Mouse (Mus musculus): Measurements from ENCODE around the gene Prl. TPM values are rescaled to one million over a fixed set of nuclear protein-coding genes. Genes with fewer than 3 reads are reported as not detected.

Gene Prl
- polyA plus RNA-seq, 1 experiment from 2014 or later, result not detected

Other genes starting within 250 kb of the Prl start
- not detected in 2 replicates for gene Prl3d1, start 36.6 kb downstream of the Prl start, polyA plus RNA-seq (2016; fragmentation: Nextera tagmentation; extraction: Ambion mirVana)
- gene Prl3d2, start 64.1 kb downstream of the Prl start, polyA plus RNA-seq (2016; fragmentation: Nextera tagmentation; extraction: Ambion mirVana), result not detected in 2 replicates
- not detected in 2 replicates for gene Prl3d3, start 99.2 kb downstream of the Prl start, polyA plus RNA-seq (2016; fragmentation: Nextera tagmentation; extraction: Ambion mirVana)
- gene Prl3c1, start 139.1 kb downstream of the Prl start, polyA plus RNA-seq (2016; fragmentation: Nextera tagmentation; extraction: Ambion mirVana), result not detected in 2 replicates
- not detected in 2 replicates for gene Prl3b1, start 184.3 kb downstream of the Prl start, polyA plus RNA-seq (2016; fragmentation: Nextera tagmentation; extraction: Ambion mirVana)
- gene Prl3a1, start 201.9 kb downstream of the Prl start, polyA plus RNA-seq (2016; fragmentation: Nextera tagmentation; extraction: Ambion mirVana), result not detected in 2 replicates